Mouse (Mus musculus) liver, postnatal 0 days (tissue): ENCODE data around the gene Ube2j1. TPM values are rescaled to one million over a fixed set of nuclear protein-coding genes. Genes with fewer than 3 reads are reported as not detected.
A peak's percentile ranks its signal among the peaks of the same experiment; 100 is the strongest.

Experiments used
- ATAC-seq: fragments of 200-750 bp; cut with Nextera tagmentation; 2 replicates; pipeline ENCODE4 v1.8.0; 2017; ENCODE audit warnings: mild to moderate bottlenecking, moderate library complexity
- DNase-seq: peaks from one replicate; pipeline ENCODE4 v3.0.0-alpha.2; 2016
- H3K27ac ChIP-seq: fragments of 300-500 bp; sonication (generic); 2 replicates; pipeline ENCODE4 v1.5.1; 2014; ENCODE audit warnings: antibody characterized with exemption, moderate library complexity, mild to moderate bottlenecking, low read depth
- H3K27me3 ChIP-seq: fragments of 300-500 bp; sonication (generic); 2 replicates; pipeline ENCODE4 v1.6.1; 2014; ENCODE audit warnings: low read length, control low read depth, mixed read lengths; ENCODE audit not compliant: insufficient read depth
- H3K36me3 ChIP-seq: fragments of 300-500 bp; sonication (generic); replicated peaks from 2 replicates; pipeline ENCODE4 v1.6.1; 2014; ENCODE audit warnings: mild to moderate bottlenecking, control low read depth, low read length, moderate library complexity, mixed read lengths; ENCODE audit not compliant: insufficient read depth
- H3K4me1 ChIP-seq: fragments of 300-500 bp; sonication (generic); 2 replicates; pipeline ENCODE4 v1.6.1; 2014; ENCODE audit warnings: antibody characterized with exemption, mild to moderate bottlenecking, control low read depth; ENCODE audit not compliant: insufficient read depth
- H3K4me2 ChIP-seq: fragments of 300-500 bp; sonication (generic); 2 replicates; pipeline ENCODE4 v1.6.1; 2014; ENCODE audit warnings: low read depth, mild to moderate bottlenecking, low read length, moderate library complexity, mixed read lengths
- H3K4me3 ChIP-seq: fragments of 300-500 bp; sonication (generic); 2 replicates; pipeline ENCODE4 v1.5.1; 2014; ENCODE audit warnings: low read depth, low read length
- H3K9ac ChIP-seq: fragments of 300-500 bp; sonication (generic); replicated peaks from 2 replicates; pipeline ENCODE4 v1.6.1; 2014; ENCODE audit warnings: mild to moderate bottlenecking, moderate library complexity
- H3K9me3 ChIP-seq: fragments of 300-500 bp; sonication (generic); 2 replicates; pipeline ENCODE4 v1.6.1; 2016; ENCODE audit warnings: mild to moderate bottlenecking, control low read depth, low read length, mixed read lengths
- CTCF ChIP-seq: sonication (generic); IDR thresholded peaks from 2 replicates; pipeline ENCODE4 v1.5.1; 2016; ENCODE audit warnings: antibody characterized with exemption, low read depth
- EP300 ChIP-seq: IDR thresholded peaks from 2 replicates; pipeline ENCODE4 v1.6.1; 2016; ENCODE audit warnings: antibody characterized with exemption, low read depth, mild to moderate bottlenecking
- WGBS: fragments of 180-500 bp; shearing (Covaris S2); extraction: QIAGEN DNeasy Blood & Tissue Kit; methylation state at CpG from one replicate; pipeline ENCODE4 v1.1.7; 2014; ENCODE audit not compliant: insufficient replicate concordance; 5-methylcytosine and 5-hydroxymethylcytosine counted together
- polyA plus RNA-seq: library from polyadenylated mRNA; unstranded; fragments of >200 nt; fragmentation: Nextera tagmentation; extraction: Ambion mirVana; gene quantifications from 2 replicates; pipeline ENCODE4 v1.2.1, GENCODE M21; 2015

Ube2j1 gene
- polyA plus RNA-seq, 1 experiment from 2014 or later, result 22.4 TPM

GRCm38 (mm10) chr4:33064986-33065385 lies 33.8 kb downstream of the Ube2j1 start:
- WGBS, result 74% methylated on average over 6 of the region's 6 CpGs

GRCm38 (mm10) chr4:33066223-33066960 lies 35.2 kb downstream of the Ube2j1 start:
- no peak overlapping the region for H3K27ac ChIP-seq
- WGBS, result 55% methylated on average over 14 of the region's 14 CpGs
- no peak overlapping the region for H3K4me3 ChIP-seq
- no peak for DNase-seq
- no peaks in the 10 kb centered on the region for H3K36me3 ChIP-seq
- peaks cover 2% of the 10 kb centered on the region; the same call in 1 of the 2 replicates for H3K4me1 ChIP-seq
- H3K9me3 ChIP-seq, result no peaks in the 10 kb centered on the region
- peak overlapping the region; percentile 35 for H3K4me2 ChIP-seq
- no peak for TF ChIP-seq EP300
- TF ChIP-seq CTCF, result no peak
- ATAC-seq, result no peak
- no peak overlapping the region for H3K9ac ChIP-seq
- no peaks in the 10 kb centered on the region for H3K27me3 ChIP-seq

More at GRCm38 (mm10) chr4:33064986-33065385, 33.8 kb downstream of the Ube2j1 start:
- ATAC-seq (no peak), DNase-seq (no peak)
- Histone ChIP-seq H3K36me3 (no peaks in the 10 kb centered on the region), H3K4me1 (peaks cover 2% of the 10 kb centered on the region; the same call in 1 of the 2 replicates), H3K27ac (no peak overlapping the region), H3K27me3 (no peaks in the 10 kb centered on the region), H3K4me2 (no peak overlapping the region), H3K4me3 (no peak overlapping the region), H3K9me3 (no peaks in the 10 kb centered on the region), H3K9ac (no peak overlapping the region)
- TF ChIP-seq EP300 (no peak), CTCF (no peak)

GRCm38 (mm10) chr4:33067331-33067730 lies 36.1 kb downstream of the Ube2j1 start:
- H3K4me1 ChIP-seq, result peaks cover 2% of the 10 kb centered on the region; the same call in 1 of the 2 replicates
- H3K36me3 ChIP-seq, result no peaks in the 10 kb centered on the region
- WGBS, result 74% methylated on average over 3 of the region's 3 CpGs
- no peak overlapping the region for H3K9ac ChIP-seq
- no peak for TF ChIP-seq CTCF
- no peak for TF ChIP-seq EP300
- no peak overlapping the region for H3K4me3 ChIP-seq
- DNase-seq (no peak), ATAC-seq (no peak)
- no peak overlapping the region for H3K4me2 ChIP-seq
- no peaks in the 10 kb centered on the region for H3K27me3 ChIP-seq
- no peak overlapping the region for H3K27ac ChIP-seq
- H3K9me3 ChIP-seq, result no peaks in the 10 kb centered on the region

GRCm38 (mm10) chr4:33067826-33068225 lies 36.6 kb downstream of the Ube2j1 start:
- Histone ChIP-seq H3K4me3 (no peak overlapping the region), H3K9ac (no peak overlapping the region), H3K9me3 (no peaks in the 10 kb centered on the region), H3K4me2 (no peak overlapping the region), H3K36me3 (no peaks in the 10 kb centered on the region), H3K4me1 (peaks cover 2% of the 10 kb centered on the region; the same call in 1 of the 2 replicates), H3K27ac (no peak overlapping the region), H3K27me3 (no peaks in the 10 kb centered on the region)
- DNase-seq, result no peak
- WGBS, result 77% methylated on average over 6 of the region's 6 CpGs
- no peak for TF ChIP-seq EP300
- TF ChIP-seq CTCF, result no peak
- ATAC-seq, result no peak

- 66% methylated on average over 6 of the region's 6 CpGs for WGBS
- Histone ChIP-seq H3K4me1 (peaks cover 2% of the 10 kb centered on the region; the same call in 1 of the 2 replicates), H3K9me3 (no peaks in the 10 kb centered on the region), H3K4me3 (no peak overlapping the region), H3K27me3 (no peaks in the 10 kb centered on the region), H3K27ac (no peak overlapping the region), H3K9ac (no peak overlapping the region), H3K4me2 (no peak overlapping the region), H3K36me3 (no peaks in the 10 kb centered on the region)
- ATAC-seq (no peak), DNase-seq (no peak)
- no peak for TF ChIP-seq CTCF
- no peak for TF ChIP-seq EP300
These were observed 37.7 kb downstream of the Ube2j1 start for GRCm38 (mm10) chr4:33068894-33069293.

- DNase-seq, result no peak
- no peak overlapping the region for H3K9ac ChIP-seq
- no peak for ATAC-seq
- no peak overlapping the region for H3K4me2 ChIP-seq
- no peaks in the 10 kb centered on the region for H3K36me3 ChIP-seq
- 78% methylated on average over 6 of the region's 6 CpGs for WGBS
- H3K4me3 ChIP-seq, result no peak overlapping the region
- no peaks in the 10 kb centered on the region for H3K27me3 ChIP-seq
- no peaks in the 10 kb centered on the region for H3K9me3 ChIP-seq
- TF ChIP-seq EP300 (no peak), CTCF (no peak)
- peaks cover 2% of the 10 kb centered on the region; the same call in 1 of the 2 replicates for H3K4me1 ChIP-seq
- no peak overlapping the region for H3K27ac ChIP-seq
These were observed 39.1 kb downstream of the Ube2j1 start for GRCm38 (mm10) chr4:33070326-33070725.
